Mouse (Mus musculus) bone marrow, adult 2 months (tissue): Measurements from ENCODE around the gene Tmem234. TPM values are rescaled to one million over a fixed set of nuclear protein-coding genes. Genes with fewer than 3 reads are reported as not detected.

ENCODE experiments used
- H3K27ac ChIP-seq: fragments of 200-500 bp; 2 replicates; pipeline ENCODE4 v1.5.1; 2012; ENCODE audit warnings: low read depth, mild to moderate bottlenecking, control low read depth, inconsistent platforms, low read length; ENCODE audit not compliant: control insufficient read depth, poor library complexity, insufficient read depth
- H3K4me1 ChIP-seq: fragments of 200-500 bp; 2 replicates; pipeline ENCODE4 v1.6.1; 2011; ENCODE audit warnings: low read length; ENCODE audit not compliant: control insufficient read depth, insufficient read depth
- H3K4me3 ChIP-seq: fragments of 200-500 bp; replicated peaks from 2 replicates; pipeline ENCODE3; 2011; ENCODE audit warnings: mild to moderate bottlenecking, low read depth, low read length, control low read depth; ENCODE audit not compliant: control insufficient read depth
- CTCF ChIP-seq: fragments of 200-500 bp; IDR thresholded peaks from 2 replicates; pipeline ENCODE4 v1.5.1; 2011; ENCODE audit warnings: low read length, control low read depth; ENCODE audit not compliant: control insufficient read depth, insufficient read depth
- POLR2A ChIP-seq: fragments of 200-500 bp; IDR thresholded peaks from 2 replicates; pipeline ENCODE4 v1.6.1; 2011; ENCODE audit warnings: low read depth, mild to moderate bottlenecking, control low read depth, low read length, borderline replicate concordance; ENCODE audit not compliant: control insufficient read depth
- WGBS: fragments of 180-500 bp; shearing (Covaris S2); methylation state at CpG from one replicate; pipeline ENCODE4 v1.1.7; 2018; 5-methylcytosine and 5-hydroxymethylcytosine counted together
- polyA plus RNA-seq: library from polyadenylated mRNA; stranded (reverse); fragments of >200 nt; gene quantifications from 2 replicates; pipeline ENCODE4 v1.2.4, GENCODE M21; 2011; ENCODE audit warnings: low replicate concordance; ENCODE audit not compliant: missing spikeins, insufficient read depth, insufficient read length

Tmem234 gene
- polyA plus RNA-seq, 1 experiment: 118 TPM

- WGBS: 82% methylated on average over 3 of the region's 3 CpGs
- H3K4me1 ChIP-seq: no peaks in the 10 kb centered on the region
- no peak for TF ChIP-seq CTCF
- no peak for TF ChIP-seq POLR2A
- no peak overlapping the region for H3K4me3 ChIP-seq
- H3K27ac ChIP-seq: no peak overlapping the region
Measured at GRCm38 (mm10) chr4:129662255-129662813, 61.9 kb downstream of the Tmem234 start.

GRCm38 (mm10) chr4:129671491-129672082 lies 71.1 kb downstream of the Tmem234 start:
- peak; percentile 62 for TF ChIP-seq CTCF
- TF ChIP-seq POLR2A: no peak
- Histone ChIP-seq H3K27ac (peak overlapping the region; percentile 95), H3K4me3 (peak overlapping the region; percentile 90), H3K4me1 (no peaks in the 10 kb centered on the region)
- 4% methylated on average over 12 of the region's 12 CpGs for WGBS

DNA sequence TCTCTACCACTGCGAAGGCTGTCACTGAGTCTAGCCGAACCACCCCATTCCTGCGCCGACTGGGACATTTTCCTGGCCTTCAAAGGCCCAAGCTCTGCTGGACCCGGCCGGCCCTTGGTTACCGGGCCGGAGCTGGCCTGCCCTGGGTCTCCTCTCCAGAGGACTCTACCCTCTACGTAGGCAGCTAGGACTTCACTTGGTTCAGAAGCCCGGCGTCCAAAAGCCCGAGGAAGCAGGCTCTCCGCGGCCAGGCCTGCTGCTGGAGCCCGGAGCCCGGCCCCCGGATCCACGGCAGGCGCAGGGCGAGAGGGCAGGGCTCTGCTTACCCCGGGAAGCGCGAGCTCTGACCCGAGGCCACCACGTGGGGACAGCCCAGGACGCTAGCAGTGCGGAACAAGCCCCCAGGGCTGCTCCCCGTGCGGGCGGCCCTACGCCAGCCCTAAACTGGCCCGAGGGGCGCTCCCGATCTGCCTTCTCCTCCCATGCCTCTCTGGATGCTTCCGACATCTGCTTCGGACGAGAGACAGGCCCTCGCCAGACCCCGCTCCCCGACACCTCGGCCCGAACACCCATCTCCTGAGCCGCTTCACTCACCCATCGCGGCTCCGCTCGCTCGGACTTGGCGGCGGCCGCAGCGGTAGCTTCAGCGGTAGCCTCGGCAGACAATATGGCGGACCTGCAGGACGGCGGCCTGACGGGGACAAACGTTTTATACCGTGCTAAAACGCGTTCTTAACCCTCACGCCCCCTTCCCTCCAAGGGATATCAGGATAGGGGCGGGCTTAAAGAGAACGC lies 71.8 kb downstream of the Tmem234 start, which contains the start of gene Kpna6:
Gene Kpna6, minus strand, starts transcription at position 685 of the 795 bp plus-strand sequence.
- Histone ChIP-seq H3K4me1 (no peaks in the 10 kb centered on the region), H3K27ac (peak within 1 kb of the TSS; percentile 95), H3K4me3 (peak within 1 kb of the TSS; percentile 90)
- no peak for TF ChIP-seq POLR2A
- no peak for TF ChIP-seq CTCF
- WGBS: under 1% methylated on average over 65 of the region's 65 CpGs

- Histone ChIP-seq H3K4me3 (peak overlapping the region; percentile 90), H3K4me1 (no peaks in the 10 kb centered on the region), H3K27ac (peak overlapping the region; percentile 95; the same call in 1 of the 2 replicates)
- 2% methylated on average over 10 of the region's 10 CpGs for WGBS
- TF ChIP-seq POLR2A (no peak), CTCF (no peak)
Measured at GRCm38 (mm10) chr4:129672878-129673449, 72.5 kb downstream of the Tmem234 start.

Other genes with a start within 250 kb of the Tmem234 start
- 1.3 and 4.9 TPM in 2 replicates for gene Zbtb8a, start 222.6 kb upstream of the Tmem234 start, polyA plus RNA-seq
- not detected in 2 replicates for gene Zbtb8b, start 159.8 kb upstream of the Tmem234 start, polyA plus RNA-seq
- gene Bsdc1, start 139.1 kb upstream of the Tmem234 start, polyA plus RNA-seq: 96.2 and 127 TPM in 2 replicates
- not detected in 2 replicates for gene Tssk3, start 109.6 kb upstream of the Tmem234 start, polyA plus RNA-seq
- gene Fam229a, start 109.5 kb upstream of the Tmem234 start, polyA plus RNA-seq: 2.8 TPM in 1 of 2 replicates, not detected in the other
- 14.6 and 53.8 TPM in 2 replicates for gene Marcksl1, start 87.1 kb upstream of the Tmem234 start, polyA plus RNA-seq
- gene Hdac1, start 58.0 kb upstream of the Tmem234 start, polyA plus RNA-seq: 78.4 and 100 TPM in 2 replicates
- 10.2 and 17.8 TPM in 2 replicates for gene Lck, start 27.0 kb upstream of the Tmem234 start, polyA plus RNA-seq
- 9.0 TPM in 2 replicates for gene Fam167b, start 22.1 kb upstream of the Tmem234 start, polyA plus RNA-seq
- 105 and 123 TPM in 2 replicates for gene Eif3i, start within 50 bp of the Tmem234 start, polyA plus RNA-seq
- 3.5 and 12.6 TPM in 2 replicates for gene Dcdc2b, start 13.6 kb downstream of the Tmem234 start, polyA plus RNA-seq
- 11.1 and 11.6 TPM in 2 replicates for gene Iqcc, start 18.4 kb downstream of the Tmem234 start, polyA plus RNA-seq
- 42.2 and 75.8 TPM in 2 replicates for gene Ccdc28b, start 23.3 kb downstream of the Tmem234 start, polyA plus RNA-seq
- gene Txlna, start 40.4 kb downstream of the Tmem234 start, polyA plus RNA-seq: 22.8 and 43.7 TPM in 2 replicates
- gene Kpna6, start 72.1 kb downstream of the Tmem234 start, polyA plus RNA-seq: 8.6 and 19.2 TPM in 2 replicates
- 3.7 and 9.3 TPM in 2 replicates for gene Tmem39b, start 96.2 kb downstream of the Tmem234 start, polyA plus RNA-seq
- gene Khdrbs1, start 141.6 kb downstream of the Tmem234 start, polyA plus RNA-seq: 33.6 and 40.4 TPM in 2 replicates
- 70.4 and 92.1 TPM in 2 replicates for gene Ptp4a2, start 210.6 kb downstream of the Tmem234 start, polyA plus RNA-seq